Mouse (Mus musculus) cerebellum, adult 11-12 months (tissue): Measurements from ENCODE around the gene Gadd45a.
"Not testable (repeated sequence)": the region's sequence is repeated elsewhere in the genome, so short reads cannot be mapped to it uniquely, and the experiment has no call there.

Experiments used
- DNase-seq: peaks from one replicate; pipeline ENCODE4 v3.0.0; 2022

Gene Gadd45a

GRCm38 (mm10) chr6:67048052-67048691 lies 10.9 kb upstream of the Gadd45a start:
- DNase-seq: no peak

GRCm38 (mm10) chr6:67046937-67047336 lies 9.7 kb upstream of the Gadd45a start:
- DNase-seq: no peak

- DNase-seq: no peak
Measured at GRCm38 (mm10) chr6:67045424-67045823, 8.2 kb upstream of the Gadd45a start.

GRCm38 (mm10) chr6:67040904-67041410 lies 3.7 kb upstream of the Gadd45a start:
- DNase-seq: no peak

- no peak for DNase-seq
Measured at GRCm38 (mm10) chr6:67038964-67039363, 1.7 kb upstream of the Gadd45a start.

GRCm38 (mm10) chr6:67036356-67036811 lies 873 bp downstream of the Gadd45a start:
- DNase-seq: peak; percentile 75

GRCm38 (mm10) chr6:67035388-67036299 lies 1.6 kb downstream of the Gadd45a start:
- DNase-seq: no peak

- DNase-seq: no peak
Measured at GRCm38 (mm10) chr6:67034331-67035130, 2.7 kb downstream of the Gadd45a start.

- DNase-seq: no peak
Measured at GRCm38 (mm10) chr6:67033604-67034003, 3.7 kb downstream of the Gadd45a start.

- DNase-seq: not testable (repeated sequence)
Measured at GRCm38 (mm10) chr6:67032972-67033371, 4.3 kb downstream of the Gadd45a start.

- not testable (repeated sequence) for DNase-seq
Measured at GRCm38 (mm10) chr6:67032551-67032950, 4.7 kb downstream of the Gadd45a start.

GRCm38 (mm10) chr6:67030846-67031245 lies 6.4 kb downstream of the Gadd45a start:
- DNase-seq: no peak

- DNase-seq: no peak
Measured at GRCm38 (mm10) chr6:67030416-67030815, 6.8 kb downstream of the Gadd45a start.

GRCm38 (mm10) chr6:67029987-67030386 lies 7.3 kb downstream of the Gadd45a start:
- DNase-seq: no peak

GRCm38 (mm10) chr6:67029312-67029950 lies 7.8 kb downstream of the Gadd45a start:
- DNase-seq: no peak

GRCm38 (mm10) chr6:67027438-67028142 lies 9.7 kb downstream of the Gadd45a start:
- no peak for DNase-seq

- no peak for DNase-seq
Measured at GRCm38 (mm10) chr6:67026661-67027060, 10.6 kb downstream of the Gadd45a start.

GRCm38 (mm10) chr6:67023729-67024128 lies 13.5 kb downstream of the Gadd45a start:
- no peak for DNase-seq

- no peak for DNase-seq
Measured at GRCm38 (mm10) chr6:67021308-67021707, 15.9 kb downstream of the Gadd45a start.

GRCm38 (mm10) chr6:67019001-67019400 lies 18.3 kb downstream of the Gadd45a start:
- not testable (repeated sequence) for DNase-seq

GRCm38 (mm10) chr6:67018365-67018764 lies 18.9 kb downstream of the Gadd45a start:
- DNase-seq: no peak
